Mouse (Mus musculus) midbrain, embryonic 16.5 days (tissue): ENCODE measurements around the gene Zfp36l1. TPM values are rescaled to one million over a fixed set of nuclear protein-coding genes. Genes with fewer than 3 reads are reported as not detected.
"Not testable (repeated sequence)": the region's sequence is repeated elsewhere in the genome, so short reads cannot be mapped to it uniquely, and the experiment has no call there.

ENCODE experiments used
- ATAC-seq: fragments of 200-750 bp; cut with Nextera tagmentation; 2 replicates; pipeline ENCODE4 v1.8.0; 2017; ENCODE audit warnings: moderate TSS enrichment
- H3K27ac ChIP-seq: fragments of 300-500 bp; sonication (generic); 2 replicates; pipeline ENCODE4 v1.5.1; 2014; ENCODE audit warnings: mild to moderate bottlenecking, low read length, mixed read lengths
- H3K27me3 ChIP-seq: fragments of 300-500 bp; sonication (generic); 2 replicates; pipeline ENCODE4 v1.6.1; 2014; ENCODE audit warnings: low read depth, low read length, mixed read lengths; ENCODE audit not compliant: control insufficient read depth, insufficient read depth
- H3K36me3 ChIP-seq: fragments of 300-500 bp; sonication (generic); 2 replicates; pipeline ENCODE4 v1.6.1; 2014; ENCODE audit warnings: mild to moderate bottlenecking, low read length, moderate library complexity, mixed read lengths; ENCODE audit not compliant: control insufficient read depth, insufficient read depth
- H3K4me1 ChIP-seq: fragments of 300-500 bp; sonication (generic); 2 replicates; pipeline ENCODE4 v1.6.1; 2014; ENCODE audit warnings: mild to moderate bottlenecking, low read length, mixed read lengths; ENCODE audit not compliant: control insufficient read depth, insufficient read depth
- H3K4me2 ChIP-seq: fragments of 300-500 bp; sonication (generic); 2 replicates; pipeline ENCODE4 v1.6.1; 2014; ENCODE audit warnings: mild to moderate bottlenecking, low read length, mixed read lengths
- H3K4me3 ChIP-seq: fragments of 300-500 bp; sonication (generic); 2 replicates; pipeline ENCODE4 v1.5.1; 2014; ENCODE audit warnings: low read depth, mild to moderate bottlenecking, low read length, moderate library complexity, mixed read lengths
- H3K9ac ChIP-seq: fragments of 300-500 bp; sonication (generic); 2 replicates; pipeline ENCODE4 v1.6.1; 2014; ENCODE audit warnings: low read depth, low read length, mixed read lengths
- H3K9me3 ChIP-seq: fragments of 300-500 bp; sonication (generic); replicated peaks from 2 replicates; pipeline ENCODE4 v1.6.1; 2014; ENCODE audit warnings: mild to moderate bottlenecking, low read length, mixed read lengths; ENCODE audit not compliant: control insufficient read depth, poor library complexity, severe bottlenecking
- WGBS: fragments of 180-500 bp; shearing (Covaris S2); extraction: QIAGEN DNeasy Blood & Tissue Kit; methylation state at CpG from one replicate; pipeline ENCODE4 v1.1.7; 2014; 5-methylcytosine and 5-hydroxymethylcytosine counted together
- polyA plus RNA-seq: library from polyadenylated mRNA; unstranded; fragments of >200 nt; fragmentation: Nextera tagmentation; extraction: Ambion mirVana; gene quantifications from 2 replicates; pipeline ENCODE4 v1.2.1, GENCODE M21; 2015

Zfp36l1 gene
- polyA plus RNA-seq, 1 experiment from 2014 or later, result 29.9 TPM

DNA sequence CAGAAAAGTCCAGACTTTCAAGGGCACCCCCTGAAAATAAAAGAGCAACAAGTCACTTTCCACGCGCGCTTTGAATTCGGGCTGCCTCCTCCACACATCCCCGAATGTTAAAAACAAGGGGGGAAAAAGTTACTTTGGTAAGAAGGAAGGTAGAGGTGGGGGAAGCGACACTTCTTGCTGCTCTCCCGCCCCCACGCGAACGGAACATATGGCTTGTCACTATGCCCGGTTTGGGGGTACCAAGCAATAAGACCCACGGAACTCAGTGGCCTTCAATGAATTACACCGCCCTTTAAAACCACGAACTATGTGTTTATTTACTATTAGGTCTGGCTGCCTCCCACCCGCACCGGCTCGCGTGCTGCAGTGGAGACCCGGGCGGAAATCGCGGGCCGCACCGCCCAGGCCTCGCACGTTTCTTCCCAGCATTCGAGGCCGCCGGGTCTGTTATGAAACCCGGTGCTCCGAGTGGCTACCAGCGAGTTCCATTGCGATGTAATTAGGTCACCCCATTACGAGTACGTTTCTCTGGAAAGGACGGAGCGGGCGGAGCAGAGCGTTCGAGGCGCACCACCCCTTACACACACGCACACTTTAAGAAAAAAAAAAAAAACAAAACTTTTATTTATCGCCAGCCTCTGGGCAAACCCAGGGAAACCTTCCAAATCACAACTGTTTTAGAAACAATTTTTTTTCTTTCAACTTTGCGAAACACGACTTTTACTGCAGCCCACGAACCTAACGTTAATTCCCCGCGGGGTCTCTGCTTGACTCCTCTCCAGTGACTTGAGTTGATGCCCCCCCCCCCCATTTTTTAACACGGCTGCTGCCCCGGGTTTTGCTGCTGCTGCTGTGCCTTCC lies 1.4 kb upstream of the Zfp36l1 start:
- Histone ChIP-seq H3K4me1 (peaks cover 30% of the 10 kb centered on the region), H3K36me3 (no peaks in the 10 kb centered on the region), H3K27ac (peak overlapping the region; percentile 89), H3K4me2 (peak overlapping the region; percentile 98), H3K9ac (peak overlapping the region; percentile 83), H3K9me3 (no peaks in the 10 kb centered on the region), H3K27me3 (peaks cover 12% of the 10 kb centered on the region), H3K4me3 (peak overlapping the region; percentile 80)
- ATAC-seq, result no peak
- WGBS, result under 1% methylated on average over 51 of the region's 51 CpGs

DNA sequence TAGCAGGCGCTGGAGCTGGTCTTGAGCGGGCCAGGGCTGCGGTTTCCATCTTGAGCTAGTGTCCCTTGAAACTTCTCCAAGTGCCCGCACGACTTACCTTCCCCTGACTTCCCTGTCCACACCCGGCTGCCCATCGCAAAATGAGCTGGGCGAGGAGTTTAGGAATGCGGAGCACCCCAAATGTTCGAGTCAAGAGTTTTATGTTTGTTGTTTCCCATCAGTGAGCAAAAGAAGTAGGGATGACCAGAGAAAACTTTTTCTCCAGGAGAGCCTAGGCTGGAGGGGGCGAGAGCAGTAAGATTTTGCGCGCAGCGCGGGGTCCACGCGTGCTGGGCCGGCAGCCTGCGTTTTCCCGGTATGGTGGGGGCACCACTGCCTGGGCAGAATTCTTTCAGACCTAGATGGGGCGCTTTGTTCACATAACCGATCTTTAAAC lies 791 bp upstream of the Zfp36l1 start:
- peak overlapping the region; percentile 80 for H3K4me3 ChIP-seq
- H3K4me1 ChIP-seq, result peaks cover 30% of the 10 kb centered on the region
- ATAC-seq, result no peak
- under 1% methylated on average over 22 of the region's 22 CpGs for WGBS
- peaks cover 12% of the 10 kb centered on the region for H3K27me3 ChIP-seq
- H3K36me3 ChIP-seq, result no peaks in the 10 kb centered on the region
- no peaks in the 10 kb centered on the region for H3K9me3 ChIP-seq
- peak overlapping the region; percentile 38 for H3K9ac ChIP-seq
- peak overlapping the region; percentile 98 for H3K4me2 ChIP-seq
- peak overlapping the region; percentile 78 for H3K27ac ChIP-seq

DNA sequence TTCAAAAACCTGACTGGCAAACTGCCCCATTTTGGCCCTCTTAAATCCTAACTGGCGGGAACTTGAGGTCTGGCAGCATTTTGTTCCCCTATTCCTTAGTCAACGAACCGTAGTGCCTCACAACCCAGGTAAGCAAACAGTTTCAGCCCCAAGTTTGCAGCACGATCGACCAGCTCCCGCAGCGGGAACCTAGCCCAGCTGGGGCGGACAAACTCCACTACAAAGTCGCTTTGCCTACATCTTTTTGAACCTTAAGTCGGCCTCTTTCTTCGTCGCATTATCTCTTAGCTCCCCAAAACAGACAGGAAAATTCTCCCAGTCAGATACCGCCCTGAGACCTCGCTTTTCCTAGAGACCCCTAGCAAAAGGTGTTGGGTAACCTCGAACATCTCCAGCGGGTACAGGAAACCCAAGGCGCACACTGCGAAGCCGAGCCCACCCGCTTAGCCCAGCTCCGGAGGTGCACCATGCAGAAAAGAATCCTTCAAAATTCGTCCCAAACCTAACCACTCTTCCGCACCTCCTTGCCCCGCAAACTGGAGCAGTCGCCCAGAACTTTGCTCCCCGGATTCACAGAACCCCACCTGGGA lies 647 bp downstream of the Zfp36l1 start:
- ATAC-seq, result no peak
- H3K4me1 ChIP-seq, result peaks cover 30% of the 10 kb centered on the region
- under 1% methylated on average over 26 of the region's 26 CpGs for WGBS
- no peak overlapping the region for H3K4me2 ChIP-seq
- peak overlapping the region; percentile 12 for H3K27ac ChIP-seq
- H3K9ac ChIP-seq, result peak overlapping the region; percentile 58
- no peaks in the 10 kb centered on the region for H3K9me3 ChIP-seq
- H3K4me3 ChIP-seq, result peak overlapping the region; percentile 53
- H3K36me3 ChIP-seq, result no peaks in the 10 kb centered on the region
- peaks cover 12% of the 10 kb centered on the region for H3K27me3 ChIP-seq

DNA sequence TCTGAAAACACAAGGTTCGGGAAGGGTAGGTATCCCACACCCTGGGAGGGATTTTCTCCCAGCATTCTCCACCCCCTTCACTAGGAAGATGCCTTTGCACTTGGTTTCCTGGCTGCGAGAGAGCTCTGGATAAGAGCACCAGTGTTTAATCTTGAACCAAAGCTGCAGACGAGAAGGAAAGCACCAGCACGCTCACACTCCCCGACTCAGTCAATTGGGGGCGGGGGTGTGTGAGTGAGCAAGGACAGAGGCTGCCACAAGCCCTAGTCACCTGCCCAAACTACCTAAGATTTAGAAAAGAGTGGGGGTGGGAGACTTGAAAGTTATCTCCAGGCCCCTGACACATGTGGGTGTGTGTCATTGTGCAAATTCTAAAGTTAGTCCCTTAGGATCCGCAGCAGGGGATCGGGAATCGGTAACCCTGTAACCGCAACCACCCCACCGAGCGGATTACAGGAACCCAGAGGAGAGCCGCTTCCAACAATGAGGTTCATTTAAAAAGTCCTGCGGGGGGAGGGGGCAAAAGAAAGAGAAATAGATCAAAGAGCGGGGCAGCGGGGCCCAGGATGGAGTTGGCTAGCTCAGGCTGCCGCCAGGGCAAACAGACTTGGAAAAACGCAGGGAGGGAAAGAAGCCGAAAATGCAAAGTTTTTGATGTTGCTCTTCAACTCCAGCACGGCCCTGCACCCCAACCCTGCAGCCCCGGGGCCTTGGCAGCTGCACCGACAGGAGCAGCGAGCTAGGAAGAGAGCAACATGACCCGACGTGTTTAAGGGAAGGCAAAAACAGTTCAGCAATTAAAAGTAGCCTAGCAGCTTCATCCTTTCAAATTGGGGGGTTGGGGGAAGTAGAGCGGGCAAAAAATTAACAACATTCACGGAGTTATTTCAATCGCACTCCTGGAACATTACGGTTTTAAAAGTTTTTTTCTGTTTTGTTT lies 1.4 kb downstream of the Zfp36l1 start:
- no peaks in the 10 kb centered on the region for H3K9me3 ChIP-seq
- peak overlapping the region; percentile 58 for H3K9ac ChIP-seq
- H3K4me2 ChIP-seq, result peak overlapping the region; percentile 94
- peaks cover 12% of the 10 kb centered on the region for H3K27me3 ChIP-seq
- no peaks in the 10 kb centered on the region for H3K36me3 ChIP-seq
- H3K4me3 ChIP-seq, result peak overlapping the region; percentile 53
- H3K4me1 ChIP-seq, result peaks cover 24% of the 10 kb centered on the region
- peak overlapping the region; percentile 12 for H3K27ac ChIP-seq
- WGBS, result 1% methylated on average over 29 of the region's 29 CpGs
- no peak for ATAC-seq

DNA sequence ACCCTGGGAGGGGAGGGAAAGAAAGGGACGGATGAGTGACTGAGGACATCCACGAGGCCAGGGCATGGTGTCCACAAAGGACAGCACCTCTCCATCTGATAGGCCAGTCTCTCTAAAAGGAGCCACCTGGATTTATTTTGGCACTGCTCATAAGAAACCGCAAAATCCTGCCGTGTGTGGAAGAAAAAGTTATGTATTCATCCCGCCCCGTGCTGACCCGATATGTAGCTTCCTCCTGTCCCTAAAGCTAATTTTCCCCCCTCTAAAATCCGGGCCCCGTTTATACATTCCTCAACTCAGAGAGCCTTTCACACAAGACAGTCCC lies 2.3 kb downstream of the Zfp36l1 start:
- Histone ChIP-seq H3K27me3 (peaks cover 12% of the 10 kb centered on the region), H3K27ac (peak overlapping the region; percentile 70), H3K4me1 (peaks cover 21% of the 10 kb centered on the region), H3K9ac (peak overlapping the region; percentile 58), H3K36me3 (no peaks in the 10 kb centered on the region), H3K4me3 (peak overlapping the region; percentile 53), H3K9me3 (no peaks in the 10 kb centered on the region), H3K4me2 (peak overlapping the region; percentile 94)
- under 1% methylated on average over 9 of the region's 9 CpGs for WGBS
- ATAC-seq, result no peak; the same call in 1 of the 2 replicates

DNA sequence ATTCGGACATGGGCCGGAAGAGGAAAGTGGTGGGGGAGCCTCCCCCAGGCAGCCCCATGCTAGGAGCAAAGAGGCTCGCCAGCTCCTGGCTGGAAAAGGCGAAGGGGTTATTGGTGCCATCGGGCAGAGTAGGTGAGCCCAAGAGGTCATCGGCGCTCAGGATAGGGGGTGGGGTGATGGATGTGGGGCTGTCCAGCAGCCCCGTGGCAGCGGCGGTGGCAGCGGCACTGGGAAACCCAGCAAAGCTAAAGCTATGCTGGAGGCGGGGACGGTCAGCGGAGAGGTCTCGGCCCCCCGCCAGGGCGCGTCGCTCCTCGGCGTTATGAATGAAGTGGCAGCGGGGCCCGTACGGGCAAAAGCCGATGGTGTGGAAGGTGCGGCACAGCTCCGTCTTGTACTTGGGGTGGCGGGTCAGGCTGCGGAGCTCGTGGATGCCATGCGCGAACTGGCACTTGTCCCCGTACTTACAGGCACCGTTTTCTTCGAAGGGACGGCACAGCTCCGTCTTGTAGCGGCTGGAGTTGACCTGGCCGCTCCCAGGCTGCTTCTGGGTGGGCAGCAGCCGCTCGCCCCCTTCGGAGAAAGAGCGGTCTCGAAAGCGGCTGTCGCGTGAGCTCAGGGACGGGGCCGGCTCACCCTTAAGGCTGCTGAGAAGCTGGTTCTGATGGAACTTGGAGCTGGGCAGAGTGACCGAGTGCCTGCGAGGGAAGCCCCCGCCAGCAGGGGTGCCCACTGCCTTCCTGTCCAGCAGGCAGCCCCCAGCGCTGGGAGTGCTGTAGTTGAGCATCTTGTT lies 2.9 kb downstream of the Zfp36l1 start:
- peaks cover 12% of the 10 kb centered on the region for H3K27me3 ChIP-seq
- under 1% methylated on average over 53 of the region's 53 CpGs for WGBS
- no peaks in the 10 kb centered on the region for H3K36me3 ChIP-seq
- H3K9ac ChIP-seq, result peak overlapping the region; percentile 58
- ATAC-seq, result peak; percentile 10; the same call in 1 of the 2 replicates
- no peaks in the 10 kb centered on the region for H3K9me3 ChIP-seq
- peak overlapping the region; percentile 53 for H3K4me3 ChIP-seq
- H3K27ac ChIP-seq, result peak overlapping the region; percentile 70
- H3K4me2 ChIP-seq, result peak overlapping the region; percentile 94
- peaks cover 20% of the 10 kb centered on the region for H3K4me1 ChIP-seq

DNA sequence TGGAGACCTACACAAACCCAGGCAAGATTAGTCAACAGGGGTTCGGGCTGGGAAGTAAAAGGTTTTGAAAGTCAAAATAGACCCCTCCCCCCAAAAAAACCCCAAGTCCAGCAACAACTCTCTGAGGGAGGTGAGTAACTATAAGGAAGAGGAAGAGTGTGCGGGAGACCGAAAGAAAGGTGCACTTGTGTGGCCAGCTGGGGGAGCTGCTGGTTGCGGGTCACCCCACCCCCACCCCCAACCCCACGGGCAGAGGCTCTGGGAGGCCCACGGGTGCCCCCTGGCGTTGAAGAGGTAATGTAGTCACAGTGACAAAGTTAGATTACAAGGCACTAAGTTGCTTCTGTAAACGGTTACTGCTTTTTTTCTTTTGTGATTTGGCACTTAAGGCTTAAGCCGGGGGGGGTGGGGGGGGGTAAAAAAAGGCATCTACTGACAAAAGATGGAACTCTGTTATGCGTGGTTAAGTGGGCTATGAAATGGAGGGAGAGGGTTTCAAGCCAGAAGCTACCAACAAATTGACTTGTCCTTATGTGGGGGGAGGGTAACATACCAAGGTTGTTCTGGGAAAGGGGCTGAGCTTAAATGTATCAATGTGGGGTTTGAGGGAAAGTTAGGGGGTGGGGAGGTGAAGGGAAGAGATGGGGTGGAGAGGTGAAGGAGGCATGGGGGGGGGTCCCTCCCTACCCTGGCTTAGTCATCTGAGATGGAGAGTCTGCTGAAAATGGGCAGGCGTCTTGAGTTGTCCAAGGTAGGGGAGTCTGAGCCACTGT lies 3.7 kb downstream of the Zfp36l1 start:
- Histone ChIP-seq H3K27me3 (peaks cover 12% of the 10 kb centered on the region), H3K9ac (peak overlapping the region; percentile 58), H3K4me3 (peak overlapping the region; percentile 53), H3K27ac (peak overlapping the region; percentile 70), H3K4me2 (peak overlapping the region; percentile 94), H3K4me1 (peaks cover 12% of the 10 kb centered on the region)
- under 1% methylated on average over 11 of the region's 11 CpGs for WGBS
- not testable (repeated sequence) for H3K36me3 ChIP-seq, H3K9me3 ChIP-seq
- ATAC-seq, result peak; percentile 32; the same call in 1 of the 2 replicates
